Mouse (Mus musculus) spleen, adult 2 months (tissue): Measurements from ENCODE around the gene Ifi44.

Experiments used
- CTCF ChIP-seq: fragments of 200-500 bp; IDR thresholded peaks from 2 replicates; pipeline ENCODE4 v1.5.1; 2011; ENCODE audit warnings: mild to moderate bottlenecking, inconsistent platforms; ENCODE audit not compliant: insufficient read depth, insufficient read length, insufficient replicate concordance; ENCODE audit errors: extremely low read depth
- POLR2A ChIP-seq: fragments of 200-500 bp; IDR thresholded peaks from 2 replicates; pipeline ENCODE4 v1.6.1; 2011; ENCODE audit warnings: low read depth, low read length, inconsistent platforms

DNA sequence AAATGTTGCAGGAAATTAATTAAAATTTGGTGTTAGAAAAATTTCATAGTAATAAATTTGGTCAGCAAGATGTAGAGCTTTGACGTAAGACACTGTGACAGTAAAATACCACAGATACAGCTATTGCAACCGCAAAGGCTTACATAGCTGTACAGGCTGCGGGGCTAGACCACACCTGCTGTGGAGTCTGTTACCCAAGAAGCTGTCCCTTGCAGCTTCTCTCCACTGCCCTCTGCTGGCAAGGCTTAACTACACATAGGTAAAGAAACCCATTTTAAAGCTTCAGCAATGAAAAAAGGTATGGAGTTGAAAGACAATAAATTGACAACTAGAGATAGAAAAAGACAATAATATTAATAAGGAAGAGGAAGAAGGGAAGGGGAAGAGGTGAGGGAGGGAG is 21.3 kb upstream of the Ifi44 start:
- TF ChIP-seq POLR2A (no peak), CTCF (no peak; the same call in 1 of the 2 replicates)
